Mouse (Mus musculus): ENCODE measurements around the gene Rmi1. TPM values are rescaled to one million over a fixed set of nuclear protein-coding genes. Genes with fewer than 3 reads are reported as not detected.

The Rmi1 gene
- total and polyA plus RNA-seq, 3 experiments: 15.5 to 21.4 TPM; not detected in 1

- Histone ChIP-seq H3K9ac (ENCODE audit: control insufficient read depth, low read depth, low read length, poor library complexity, severe bottlenecking) (no peak overlapping the region), H3K79me2 (ENCODE audit: control insufficient read depth, insufficient read depth, low read length, poor library complexity) (no peaks in the 10 kb centered on the region), H3K27ac (ENCODE audit: control insufficient read depth, low read depth, low read length) (no peak overlapping the region), H3K36me3 (ENCODE audit: control insufficient read depth in 1 of 2, insufficient read depth in 2 of 2, low read length in 2 of 2) (no peaks in the 10 kb centered on the region), H3K27me3 (ENCODE audit: control insufficient read depth in 1 of 2, insufficient read depth in 2 of 2, low read length in 2 of 2) (peaks cover 0 to 5% of the 10 kb centered on the region in 2 experiments; a peak in 3 of 4 replicates), H3K9me3 (replicated peaks; ENCODE audit: insufficient read depth, low read length) (no peaks in the 10 kb centered on the region), H3K4me3 (ENCODE audit: control insufficient read depth in 1 of 2, insufficient read depth in 1 of 2, low read depth in 2 of 2, low read length in 2 of 2) (no peak overlapping the region), H3K4me1 (ENCODE audit: control insufficient read depth in 1 of 2, insufficient read depth in 2 of 2, low read length in 2 of 2) (no peaks in the 10 kb centered on the region)
- TF ChIP-seq TBP (IDR thresholded peaks at IDR 0.05; ENCODE audit: low read depth, low read length) (no peak), SMC3 (IDR thresholded peaks at IDR 0.05; ENCODE audit: low read depth, low read length) (no peak), UBTF (IDR thresholded peaks at IDR 0.05; ENCODE audit: borderline replicate concordance, insufficient read depth, low read depth, low read length) (no peak), HCFC1 (IDR thresholded peaks at IDR 0.05; ENCODE audit: low read depth, low read length) (no peak), MAZ (IDR thresholded peaks at IDR 0.05; ENCODE audit: low read depth, low read length) (no peak), JUND (IDR thresholded peaks at IDR 0.05; ENCODE audit: low read depth, low read length) (no peak), CHD2 (IDR thresholded peaks at IDR 0.05; ENCODE audit: low read length) (no peak), USF2 (IDR thresholded peaks at IDR 0.05; ENCODE audit: borderline replicate concordance in 1 of 2, insufficient read depth in 1 of 2, low read depth in 1 of 2, low read length in 2 of 2) (no peak), TCF12 (IDR thresholded peaks at IDR 0.05; ENCODE audit: low read depth, low read length) (no peak), ZKSCAN1 (IDR thresholded peaks at IDR 0.05; ENCODE audit: low read depth, low read length) (no peak), MEF2A (IDR thresholded peaks at IDR 0.05; ENCODE audit: extremely low read depth, insufficient replicate concordance, low read depth, low read length, poor library complexity, severe bottlenecking) (no peak), NELFE (IDR thresholded peaks at IDR 0.05; ENCODE audit: low read depth, low read length) (no peak), RAD21 (IDR thresholded peaks at IDR 0.05; ENCODE audit: low read depth, low read length) (no peak), ZMIZ1 (IDR thresholded peaks at IDR 0.05; ENCODE audit: low read depth, low read length) (no peak), MAFK (IDR thresholded peaks at IDR 0.05; ENCODE audit: borderline replicate concordance, low read depth, low read length) (no peak), ELF1 (IDR thresholded peaks at IDR 0.05; ENCODE audit: low read depth, low read length) (no peak), USF1 (IDR thresholded peaks at IDR 0.05; ENCODE audit: low read depth, low read length) (no peak), POLR2AphosphoS2 (IDR thresholded peaks at IDR 0.05; ENCODE audit: low read length) (no peak), SIN3A (IDR thresholded peaks at IDR 0.05; ENCODE audit: low read length) (no peak)
- DNase-seq (ENCODE audit: low read depth, low spot score): no peak
These were observed 21.1 kb downstream of the Rmi1 start for GRCm38 (mm10) chr13:58423061-58423660.

DNA sequence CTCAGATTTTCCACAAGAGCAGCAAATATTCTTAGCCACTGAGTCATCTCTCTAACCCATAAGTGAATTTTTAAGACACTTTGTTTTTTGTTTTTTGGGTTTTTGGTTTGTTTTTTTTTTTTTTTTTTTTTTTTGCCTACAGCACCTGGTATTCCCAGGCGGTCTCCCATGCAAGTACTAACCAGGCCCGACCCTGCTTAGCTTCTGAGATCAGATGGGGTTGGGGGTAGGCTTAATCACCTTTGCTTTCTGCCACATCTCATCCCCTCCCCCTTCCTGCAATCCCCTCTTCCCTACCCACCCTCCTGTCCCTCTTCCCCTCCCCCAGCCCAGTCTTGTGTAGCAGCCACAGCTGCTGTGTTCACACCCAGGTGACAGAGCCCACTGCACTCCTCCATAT lies 37.7 kb downstream of the Rmi1 start:
- Histone ChIP-seq H3K9ac (ENCODE audit: control insufficient read depth, low read depth, low read length, poor library complexity, severe bottlenecking) (no peak overlapping the region), H3K4me3 (ENCODE audit: control insufficient read depth in 1 of 2, insufficient read depth in 1 of 2, low read depth in 2 of 2, low read length in 2 of 2) (no peak overlapping the region), H3K27ac (ENCODE audit: control insufficient read depth, low read depth, low read length) (no peak overlapping the region), H3K9me3 (replicated peaks; ENCODE audit: insufficient read depth, low read length) (no peaks in the 10 kb centered on the region), H3K4me1 (ENCODE audit: control insufficient read depth in 1 of 2, insufficient read depth in 2 of 2, low read length in 2 of 2) (peaks cover 0 to 5% of the 10 kb centered on the region in 2 experiments; a peak in 1 of 4 replicates), H3K36me3 (ENCODE audit: control insufficient read depth in 1 of 2, insufficient read depth in 2 of 2, low read length in 2 of 2) (no peaks in the 10 kb centered on the region), H3K27me3 (ENCODE audit: control insufficient read depth in 1 of 2, insufficient read depth in 2 of 2, low read length in 2 of 2) (peaks cover 3 to 5% of the 10 kb centered on the region in 2 experiments), H3K79me2 (ENCODE audit: control insufficient read depth, insufficient read depth, low read length, poor library complexity) (no peaks in the 10 kb centered on the region)
- DNase-seq (ENCODE audit: low read depth, low spot score): no peak
- TF ChIP-seq SIN3A (IDR thresholded peaks at IDR 0.05; ENCODE audit: low read length) (no peak), MAZ (IDR thresholded peaks at IDR 0.05; ENCODE audit: low read depth, low read length) (no peak), SMC3 (IDR thresholded peaks at IDR 0.05; ENCODE audit: low read depth, low read length) (no peak), ETS1 (IDR thresholded peaks at IDR 0.05; ENCODE audit: low read depth, low read length) (no peak), RCOR1 (IDR thresholded peaks at IDR 0.05; ENCODE audit: low read depth, low read length) (no peak), ZMIZ1 (IDR thresholded peaks at IDR 0.05; ENCODE audit: low read depth, low read length) (no peak), TBP (IDR thresholded peaks at IDR 0.05; ENCODE audit: low read depth, low read length) (no peak), CHD2 (IDR thresholded peaks at IDR 0.05; ENCODE audit: low read length) (no peak), ZC3H11A (IDR thresholded peaks at IDR 0.05; ENCODE audit: low read depth, low read length) (no peak), MXI1 (IDR thresholded peaks at IDR 0.05; ENCODE audit: low read depth, low read length) (no peak), JUND (IDR thresholded peaks at IDR 0.05; ENCODE audit: low read depth, low read length) (no peak), MYB (IDR thresholded peaks at IDR 0.05; ENCODE audit: low read depth, low read length) (no peak), NELFE (IDR thresholded peaks at IDR 0.05; ENCODE audit: low read depth, low read length) (no peak), CHD1 (IDR thresholded peaks at IDR 0.05; ENCODE audit: low read depth, low read length) (no peak), TCF12 (IDR thresholded peaks at IDR 0.05; ENCODE audit: low read depth, low read length) (no peak), E2F4 (IDR thresholded peaks at IDR 0.05; ENCODE audit: borderline replicate concordance, low read depth, low read length) (no peak), USF2 (IDR thresholded peaks at IDR 0.05; ENCODE audit: borderline replicate concordance in 1 of 2, insufficient read depth in 1 of 2, low read depth in 1 of 2, low read length in 2 of 2) (no peak), ELF1 (IDR thresholded peaks at IDR 0.05; ENCODE audit: low read depth, low read length) (no peak), POLR2AphosphoS2 (IDR thresholded peaks at IDR 0.05; ENCODE audit: low read length) (no peak), POLR2A (IDR thresholded peaks at IDR 0.05; ENCODE audit: control insufficient read depth in 1 of 2, insufficient read depth in 1 of 2, low read depth in 1 of 2, low read length in 2 of 2, poor library complexity in 1 of 2) (no peak)

All from MEL (cell line).